Mouse (Mus musculus): Measurements from ENCODE around the gene Olfr510. TPM values are rescaled to one million over a fixed set of nuclear protein-coding genes. Genes with fewer than 3 reads are reported as not detected.

Olfr510 gene
- polyA plus RNA-seq, 1 experiment from 2014 or later = not detected

Other genes with a start within 250 kb of the Olfr510 start
- not detected in 2 replicates for gene Olfr497, start 246.0 kb upstream of the Olfr510 start, polyA plus RNA-seq (2014; fragmentation: Nextera tagmentation; extraction: Ambion mirVana)
- gene Olfr498, start 201.1 kb upstream of the Olfr510 start, polyA plus RNA-seq (2014; fragmentation: Nextera tagmentation; extraction: Ambion mirVana) = not detected in 2 replicates
- not detected in 2 replicates for gene Olfr502, start 141.4 kb upstream of the Olfr510 start, polyA plus RNA-seq (2014; fragmentation: Nextera tagmentation; extraction: Ambion mirVana)
- not detected in 2 replicates for gene Olfr503, start 121.9 kb upstream of the Olfr510 start, polyA plus RNA-seq (2014; fragmentation: Nextera tagmentation; extraction: Ambion mirVana)
- gene Olfr504, start 100.6 kb upstream of the Olfr510 start, polyA plus RNA-seq (2014; fragmentation: Nextera tagmentation; extraction: Ambion mirVana) = not detected in 2 replicates
- gene Olfr506, start 55.6 kb upstream of the Olfr510 start, polyA plus RNA-seq (2014; fragmentation: Nextera tagmentation; extraction: Ambion mirVana) = not detected in 2 replicates
- gene Olfr507, start 44.6 kb upstream of the Olfr510 start, polyA plus RNA-seq (2014; fragmentation: Nextera tagmentation; extraction: Ambion mirVana) = not detected in 2 replicates
- not detected in 2 replicates for gene Olfr508, start 36.4 kb upstream of the Olfr510 start, polyA plus RNA-seq (2014; fragmentation: Nextera tagmentation; extraction: Ambion mirVana)
- not detected in 2 replicates for gene Olfr509, start 14.5 kb upstream of the Olfr510 start, polyA plus RNA-seq (2014; fragmentation: Nextera tagmentation; extraction: Ambion mirVana)
- not detected in 2 replicates for gene Olfr512, start 46.9 kb downstream of the Olfr510 start, polyA plus RNA-seq (2014; fragmentation: Nextera tagmentation; extraction: Ambion mirVana)
- gene Olfr513, start 84.6 kb downstream of the Olfr510 start, polyA plus RNA-seq (2014; fragmentation: Nextera tagmentation; extraction: Ambion mirVana) = not detected in 2 replicates
- not detected in 2 replicates for gene Olfr514, start 159.6 kb downstream of the Olfr510 start, polyA plus RNA-seq (2014; fragmentation: Nextera tagmentation; extraction: Ambion mirVana)
- not detected in 2 replicates for gene Olfr516, start 184.1 kb downstream of the Olfr510 start, polyA plus RNA-seq (2014; fragmentation: Nextera tagmentation; extraction: Ambion mirVana)
- gene Olfr517, start 206.0 kb downstream of the Olfr510 start, polyA plus RNA-seq (2014; fragmentation: Nextera tagmentation; extraction: Ambion mirVana) = not detected in 2 replicates
- gene Olfr518, start 218.6 kb downstream of the Olfr510 start, polyA plus RNA-seq (2014; fragmentation: Nextera tagmentation; extraction: Ambion mirVana) = not detected in 2 replicates
- gene Olfr519, start 228.0 kb downstream of the Olfr510 start, polyA plus RNA-seq (2014; fragmentation: Nextera tagmentation; extraction: Ambion mirVana) = not detected in 2 replicates